8 mouse cellular contexts compared by ENCODE assay signal in the genomic region with DNA sequence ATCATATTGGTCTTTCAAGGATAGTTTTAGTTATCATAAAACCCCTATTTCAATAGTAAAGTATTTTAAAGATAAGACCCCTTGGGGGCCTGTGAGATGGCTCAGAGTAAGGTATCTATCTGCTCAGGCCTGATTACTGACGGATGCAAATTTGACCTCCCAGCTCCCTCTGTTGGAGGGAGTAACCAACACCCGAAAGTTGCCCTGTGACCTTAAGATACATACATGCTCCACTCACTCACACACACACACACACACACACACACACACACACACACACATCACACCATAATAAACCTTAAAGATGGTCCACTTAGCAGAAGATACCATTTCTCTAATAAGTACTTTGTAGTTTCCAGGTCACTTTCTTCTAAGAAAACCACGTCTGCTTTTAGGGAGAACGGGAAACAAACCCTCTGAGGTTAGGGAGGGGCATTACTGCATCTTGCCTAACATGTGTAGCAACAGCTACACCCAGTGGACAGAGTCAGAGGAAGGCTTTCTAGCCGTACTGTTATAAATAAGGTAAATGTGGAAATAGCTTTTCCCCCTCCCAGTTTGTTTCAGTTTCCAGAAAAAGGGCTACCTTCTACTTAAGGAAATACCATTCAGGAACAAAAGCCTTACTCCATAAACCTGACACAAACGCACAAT. TPM values are rescaled to one million over a fixed set of nuclear protein-coding genes. Genes with fewer than 3 reads are reported as not detected.
DNase-seq lines count a peak whose midpoint lies in the region; ATAC-seq and TF ChIP-seq lines count a peak whose summit lies in the region.

No protein-coding gene starts in this region.

- in situ Hi-C loops in Patski (cut with MboI; ENCODE audit: low pct_unique_long_range_greater_than_20kb) = loop anchor here (25.0 kb wide), 2 partner anchors 424 to 724 kb away; no protein-coding TSS in a partner anchor

- no peaks in the 10 kb centered on the region for H3K9me3 ChIP-seq in embryonic facial prominence, embryonic 14.5 days (ENCODE audit: control insufficient read depth, low read length)

- H3K4me1 ChIP-seq in embryonic facial prominence, embryonic 14.5 days (ENCODE audit: control insufficient read depth, insufficient read depth, low read length) = no peaks in the 10 kb centered on the region
- no peaks in the 10 kb centered on the region for H3K4me1 ChIP-seq in cerebellum, adult 2 months (ENCODE audit: control insufficient read depth, insufficient read depth, low read length)

- POLR2A ChIA-PET in Patski (lab: Charles Lee) = no interaction called here

- DNase-seq in kidney, postnatal 10 days = peak; percentile 64
- DNase-seq in kidney, adult 11 months = no peak
- no peak for DNase-seq in Patski (ENCODE audit: low read depth, low spot score)
- peak; percentile 86 for DNase-seq in embryonic facial prominence, embryonic 14.5 days (ENCODE audit: low spot score)
- DNase-seq in kidney, postnatal 4 days = peak; percentile 47 to 59
- DNase-seq in cerebellum, adult 2 months = no peak

- peak; percentile 69 for TF ChIP-seq CTCF in Patski (IDR thresholded peaks at IDR 0.05)
- no peak; the same call in 1 of the 2 replicates for TF ChIP-seq CTCF in cerebellum, adult 2 months (IDR thresholded peaks at IDR 0.05; ENCODE audit: borderline replicate concordance, insufficient read depth, low read depth, low read length)

- CTCF ChIA-PET in Patski (lab: Charles Lee) = interaction anchor here (0.7 to 1.3 kb wide), 7 partner anchors 14 to 166 kb away, joined by 3 to 9 read pairs (median 3); no protein-coding TSS in a partner anchor

- 31% methylated on average over 6 of the region's 6 CpGs for WGBS in embryonic facial prominence, embryonic 14.5 days
- WGBS in cerebellum, adult 2 months = 41% methylated on average over 6 of the region's 6 CpGs

- H3K9ac ChIP-seq in embryonic facial prominence, embryonic 14.5 days (ENCODE audit: low read depth, low read length) = no peak overlapping the region

- H3K4me3 ChIP-seq in embryonic facial prominence, embryonic 14.5 days (ENCODE audit: low read depth, low read length) = no peak overlapping the region
- no peak overlapping the region for H3K4me3 ChIP-seq in cerebellum, adult 2 months (replicated peaks; ENCODE audit: insufficient read depth, low read depth, low read length)

- no peak overlapping the region for H3K4me2 ChIP-seq in embryonic facial prominence, embryonic 14.5 days (ENCODE audit: low read depth, low read length)

- H3K36me3 ChIP-seq in embryonic facial prominence, embryonic 14.5 days (ENCODE audit: control insufficient read depth, insufficient read depth, low read length) = peaks cover 31% of the 10 kb centered on the region

- no peak overlapping the region for H3K27ac ChIP-seq in embryonic facial prominence, embryonic 14.5 days (replicated peaks; ENCODE audit: low read depth, low read length)
- H3K27ac ChIP-seq in cerebellum, adult 2 months (ENCODE audit: insufficient read depth, low read length) = no peak overlapping the region

- no peaks in the 10 kb centered on the region for H3K27me3 ChIP-seq in Patski
- no peaks in the 10 kb centered on the region for H3K27me3 ChIP-seq in embryonic facial prominence, embryonic 14.5 days (replicated peaks; ENCODE audit: control insufficient read depth, insufficient read depth, low read length)
- no peaks in the 10 kb centered on the region for H3K27me3 ChIP-seq in cerebellum, adult 2 months (ENCODE audit: control insufficient read depth, insufficient read depth, low read length)

- peak; percentile 71 for ATAC-seq in Patski
- ATAC-seq in embryonic facial prominence, embryonic 14.5 days (ENCODE audit: low read depth) = 0 out of 2 replicates have a peak, but pooled peaks have one; percentile 38
- ATAC-seq in megakaryocyte progenitor cell, adult 5-6 weeks (replicated peaks; ENCODE audit: poor library complexity) = peak; percentile 97
- no peak for ATAC-seq in erythroblast, adult 5-6 weeks (replicated peaks; ENCODE audit: low FRiP score, poor library complexity, severe bottlenecking)

- no peak for TF ChIP-seq POLR2A in cerebellum, adult 2 months (IDR thresholded peaks at IDR 0.05; ENCODE audit: borderline replicate concordance, insufficient read depth, low read length)

RNA-seq across cellular contexts. Expression of gene Fam98a, which starts 15.2 kb away (rescaled TPM):
- polyA plus RNA-seq in Patski (2021) = 57.1 TPM
- polyA plus RNA-seq in embryonic facial prominence, embryonic 14.5 days (2014; fragmentation: Nextera tagmentation; extraction: Ambion mirVana) = 12.5 and 16.5 TPM in 2 replicates
- total RNA-seq in megakaryocyte progenitor cell, adult 5-6 weeks (2015) = 28.5 and 30.0 TPM in 2 replicates
- total RNA-seq in megakaryocyte progenitor cell, adult 5-6 weeks (2017) = 24.7 and 31.9 TPM in 2 replicates
- total RNA-seq in erythroblast, adult 5-6 weeks (2015; ENCODE audit: low replicate concordance) = 2.7 and 3.7 TPM in 2 replicates
- total RNA-seq in erythroblast, adult 5-6 weeks (2017; ENCODE audit: low replicate concordance) = 5.5 and 5.7 TPM in 2 replicates
- 53.7 and 56.0 TPM in 2 replicates for polyA plus RNA-seq in cerebellum, adult 2 months (2012; rRNA removed)

Comparison
In these comparisons a context has a peak if more than half of its experiments do, and no peak if none do; other contexts are left out.
1. DNase-seq: peak in kidney, postnatal 10 days (single experiment), embryonic facial prominence, embryonic 14.5 days (single experiment) and kidney, postnatal 4 days (2 of 2); none in kidney, adult 11 months (single experiment), Patski (single experiment) and cerebellum, adult 2 months (0 of 2).